Mouse (Mus musculus) macrophage (primary cell): ENCODE results near the gene Acss3. TPM values are rescaled to one million over a fixed set of nuclear protein-coding genes. Genes with fewer than 3 reads are reported as not detected.

Source experiments
- H3K27ac ChIP-seq: fragments of 350-480 bp; formaldehyde crosslinking; 2 replicates; pipeline ENCODE4 v1.9.0; 2021
- H3K36me3 ChIP-seq: fragments of 350-480 bp; formaldehyde crosslinking; 2 replicates; pipeline ENCODE4 v1.9.0; 2021; ENCODE audit errors: inconsistent target
- H3K4me3 ChIP-seq: fragments of 350-480 bp; formaldehyde crosslinking; 2 replicates; pipeline ENCODE4 v1.9.0; 2021; ENCODE audit errors: inconsistent target
- H3K79me2 ChIP-seq: fragments of 350-480 bp; formaldehyde crosslinking; 2 replicates; pipeline ENCODE4 v1.9.0; 2021; ENCODE audit errors: inconsistent target
- WGBS: methylation state at CpG from one replicate; pipeline ENCODE4 v1.1.7; 2026; ENCODE audit warnings: inconsistent platforms; ENCODE audit not compliant: missing documents; 5-methylcytosine and 5-hydroxymethylcytosine counted together
- polyA plus RNA-seq: library from polyadenylated mRNA; stranded (reverse); fragments of 250-400 nt; gene quantifications from 3 replicates; pipeline ENCODE4 v1.2.4, GENCODE M21; 2018; ENCODE audit warnings: inconsistent platforms

Acss3 gene
- polyA plus RNA-seq, 1 experiment from 2014 or later = not detected

GRCm38 (mm10) chr10:107053846-107054624 is 69.4 kb downstream of the Acss3 start:
- H3K79me2 ChIP-seq = no peaks in the 10 kb centered on the region
- WGBS = 60% methylated on average over 4 of the region's 4 CpGs
- H3K36me3 ChIP-seq = no peaks in the 10 kb centered on the region
- H3K4me3 ChIP-seq = no peak overlapping the region
- H3K27ac ChIP-seq = no peak overlapping the region

DNA sequence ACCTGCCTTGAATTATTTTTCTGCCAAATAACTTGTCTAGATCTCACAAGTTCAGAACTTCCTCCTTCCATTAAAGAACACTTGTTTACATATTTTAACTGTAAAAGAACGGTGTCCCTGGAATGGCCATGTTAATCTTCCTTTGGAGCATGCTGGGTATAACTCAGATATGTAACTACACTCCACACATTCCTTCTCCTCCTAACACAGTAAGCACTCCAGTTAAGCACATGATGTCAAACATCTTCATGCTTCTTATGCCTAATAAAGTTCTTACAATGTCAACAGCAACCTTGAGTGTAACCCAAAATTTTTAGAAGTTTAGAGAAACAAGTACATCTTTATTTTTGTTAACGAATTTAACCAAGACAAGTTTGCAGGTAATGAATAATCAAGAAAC is 73.0 kb downstream of the Acss3 start:
- Histone ChIP-seq H3K36me3 (no peaks in the 10 kb centered on the region), H3K4me3 (no peak overlapping the region), H3K27ac (no peak overlapping the region), H3K79me2 (no peaks in the 10 kb centered on the region)
- WGBS = 80% methylated on average over 2 of the region's 2 CpGs

GRCm38 (mm10) chr10:107042656-107043055 is 80.8 kb downstream of the Acss3 start:
- Histone ChIP-seq H3K36me3 (no peaks in the 10 kb centered on the region), H3K79me2 (no peaks in the 10 kb centered on the region), H3K4me3 (no peak overlapping the region), H3K27ac (no peak overlapping the region)
- WGBS = 70% methylated on average over 1 of the region's 1 CpGs

- H3K79me2 ChIP-seq = no peaks in the 10 kb centered on the region
- no peak overlapping the region for H3K4me3 ChIP-seq
- 85% methylated on average over 2 of the region's 2 CpGs for WGBS
- no peak overlapping the region for H3K27ac ChIP-seq
- H3K36me3 ChIP-seq = no peaks in the 10 kb centered on the region
These were observed 82.6 kb downstream of the Acss3 start for GRCm38 (mm10) chr10:107040837-107041236.

DNA sequence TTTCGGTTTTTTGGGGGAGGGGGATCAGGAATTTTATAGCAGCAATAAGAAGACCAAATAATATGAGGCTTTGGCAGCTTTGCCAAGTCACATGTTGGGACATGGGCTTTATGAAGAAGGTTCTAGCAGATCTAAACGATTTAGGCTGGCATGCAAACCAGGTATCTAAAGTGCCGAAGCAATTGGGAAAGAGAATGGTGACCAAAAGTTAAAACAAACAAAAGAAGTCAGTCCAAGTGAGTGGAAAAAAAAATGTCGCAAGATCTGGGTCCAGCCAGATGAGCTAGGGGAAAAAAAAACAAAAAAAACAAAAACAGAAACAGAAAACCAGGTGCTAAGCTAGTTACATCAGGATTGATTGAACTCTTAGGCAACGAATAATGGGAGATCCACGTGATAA is 83.1 kb downstream of the Acss3 start:
- 82% methylated on average over 6 of the region's 6 CpGs for WGBS

DNA sequence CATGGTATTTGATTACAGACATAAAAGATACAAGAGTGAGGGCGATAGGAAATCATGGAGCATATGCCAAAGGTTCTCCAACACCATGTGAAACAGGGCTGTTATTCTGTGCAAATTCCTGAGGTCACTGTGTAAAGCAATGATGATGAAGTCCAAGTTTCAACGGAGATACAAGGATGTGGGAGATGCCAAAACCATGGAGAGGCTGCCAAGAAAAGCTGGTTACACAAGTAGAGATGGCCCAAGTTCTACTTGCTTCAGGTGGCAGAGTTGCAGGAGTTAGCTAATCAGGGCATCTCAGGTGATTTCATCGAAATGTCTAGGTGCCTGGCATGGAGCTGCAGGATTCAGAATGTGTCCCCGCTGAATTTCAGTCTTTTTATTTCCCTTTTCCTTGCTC is 84.3 kb downstream of the Acss3 start:
- no peak overlapping the region for H3K27ac ChIP-seq
- no peaks in the 10 kb centered on the region for H3K36me3 ChIP-seq
- no peak overlapping the region for H3K4me3 ChIP-seq
- 80% methylated on average over 4 of the region's 4 CpGs for WGBS
- no peaks in the 10 kb centered on the region for H3K79me2 ChIP-seq

More for the DNA sequence above, 83.1 kb downstream of the Acss3 start:
- Histone ChIP-seq H3K27ac (no peak overlapping the region), H3K36me3 (no peaks in the 10 kb centered on the region), H3K4me3 (no peak overlapping the region), H3K79me2 (no peaks in the 10 kb centered on the region)

GRCm38 (mm10) chr10:107024254-107024653 is 99.2 kb downstream of the Acss3 start:
- 94% methylated on average over 4 of the region's 4 CpGs for WGBS
- Histone ChIP-seq H3K36me3 (no peaks in the 10 kb centered on the region), H3K27ac (no peak overlapping the region), H3K79me2 (no peaks in the 10 kb centered on the region), H3K4me3 (no peak overlapping the region)

DNA sequence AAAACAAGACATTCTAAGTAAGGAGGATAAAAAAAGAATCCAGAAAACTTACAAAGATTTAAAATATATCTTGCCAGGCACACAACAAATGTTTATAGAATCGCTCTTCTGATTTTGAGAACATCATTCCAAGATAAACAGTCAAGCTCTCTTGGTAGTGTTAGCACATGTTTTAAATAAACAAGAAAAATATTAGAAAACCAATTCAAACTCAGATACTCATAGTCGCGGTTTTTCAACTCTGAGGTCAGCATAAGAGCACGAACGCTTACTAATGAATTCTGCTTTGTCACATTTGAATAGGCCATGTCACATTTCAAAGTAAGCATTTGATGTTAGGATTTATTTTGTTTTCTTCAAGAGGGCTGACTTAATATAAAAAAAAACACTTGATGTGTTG is 102.3 kb downstream of the Acss3 start:
- Histone ChIP-seq H3K36me3 (no peaks in the 10 kb centered on the region), H3K27ac (no peak overlapping the region), H3K79me2 (no peaks in the 10 kb centered on the region), H3K4me3 (no peak overlapping the region)
- 91% methylated on average over 5 of the region's 5 CpGs for WGBS

DNA sequence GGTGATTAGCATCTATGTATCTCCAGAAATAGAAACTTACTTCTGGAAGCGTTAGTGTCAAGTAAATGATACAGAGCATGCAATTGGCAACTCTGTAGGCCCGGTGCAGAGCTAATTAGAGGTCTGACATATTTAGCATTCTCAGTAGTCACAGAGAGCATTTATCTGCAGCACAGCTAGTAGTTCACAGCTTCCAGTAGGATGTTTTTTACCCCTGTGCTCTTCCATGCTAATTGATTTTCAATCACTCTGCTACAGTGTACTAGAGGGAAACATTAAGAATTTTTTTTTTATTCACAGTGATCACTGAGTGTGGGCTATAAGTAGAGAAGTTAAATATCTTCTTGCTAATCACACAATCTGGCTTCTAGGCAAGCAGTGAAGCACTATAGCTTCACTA is 112.3 kb downstream of the Acss3 start:
- H3K27ac ChIP-seq = no peak overlapping the region
- H3K36me3 ChIP-seq = no peaks in the 10 kb centered on the region
- WGBS = 85% methylated on average over 2 of the region's 2 CpGs
- no peaks in the 10 kb centered on the region for H3K79me2 ChIP-seq
- no peak overlapping the region for H3K4me3 ChIP-seq

DNA sequence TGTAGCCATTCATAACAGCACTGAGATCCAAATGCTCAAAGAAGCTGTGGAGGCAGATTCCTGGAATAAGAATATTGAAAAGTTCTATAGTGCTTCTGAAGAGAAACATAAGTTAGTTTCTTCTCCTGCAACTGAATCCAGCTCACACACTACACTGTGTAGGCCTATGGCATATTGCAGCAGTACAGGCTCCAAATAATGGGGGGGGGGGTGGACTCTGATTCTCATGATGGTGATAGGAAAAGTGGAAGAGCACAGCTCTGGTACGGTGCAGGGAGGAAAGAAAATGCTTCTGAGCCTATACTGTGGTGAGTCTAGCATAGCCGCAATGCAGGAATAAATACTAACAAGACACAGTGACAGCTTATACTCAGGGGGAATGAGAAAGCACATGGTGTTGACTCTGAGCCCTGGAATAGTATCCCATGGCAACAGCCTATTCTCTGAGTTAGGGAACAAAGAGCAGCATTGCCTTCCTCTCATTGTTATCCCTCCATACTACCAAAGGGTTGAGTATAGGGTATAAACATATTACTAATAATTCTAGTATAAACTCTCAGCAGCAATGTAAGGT is 125.3 kb downstream of the Acss3 start:
- no peaks in the 10 kb centered on the region for H3K79me2 ChIP-seq
- 82% methylated on average over 2 of the region's 2 CpGs for WGBS
- no peaks in the 10 kb centered on the region for H3K36me3 ChIP-seq
- H3K27ac ChIP-seq = no peak overlapping the region
- H3K4me3 ChIP-seq = no peak overlapping the region

GRCm38 (mm10) chr10:106989478-106989877 is 134.0 kb downstream of the Acss3 start:
- Histone ChIP-seq H3K27ac (no peak overlapping the region), H3K36me3 (no peaks in the 10 kb centered on the region), H3K4me3 (no peak overlapping the region), H3K79me2 (no peaks in the 10 kb centered on the region)
- 92% methylated on average over 4 of the region's 4 CpGs for WGBS

- H3K36me3 ChIP-seq = no peaks in the 10 kb centered on the region
- H3K79me2 ChIP-seq = no peaks in the 10 kb centered on the region
- 80% methylated on average over 13 of the region's 13 CpGs for WGBS
These were observed 148.0 kb downstream of the Acss3 start for GRCm38 (mm10) chr10:106975193-106976141.

DNA sequence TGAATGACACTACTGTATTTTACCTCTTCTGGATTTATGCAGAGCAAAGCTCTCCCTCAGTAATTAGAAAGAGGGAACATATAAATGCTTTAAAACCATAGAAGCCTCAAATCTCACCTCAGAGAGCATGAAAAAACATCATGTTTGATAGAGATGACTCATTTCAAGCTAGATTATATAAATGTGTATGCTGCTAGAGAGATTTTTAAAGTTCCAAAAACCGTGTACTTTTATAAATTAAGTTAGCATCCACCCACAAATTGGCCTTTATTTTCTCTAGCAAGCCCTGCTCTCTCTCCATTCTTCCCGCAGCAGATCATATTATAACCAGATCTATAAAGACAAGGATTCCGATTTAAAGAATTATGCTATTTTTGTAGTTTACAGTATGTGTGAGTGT is 164.4 kb downstream of the Acss3 start:
- 65% methylated on average over 2 of the region's 3 CpGs for WGBS
- no peak overlapping the region for H3K4me3 ChIP-seq
- no peak overlapping the region for H3K27ac ChIP-seq
- no peaks in the 10 kb centered on the region for H3K79me2 ChIP-seq
- no peaks in the 10 kb centered on the region for H3K36me3 ChIP-seq

More at GRCm38 (mm10) chr10:106975193-106976141, 148.0 kb downstream of the Acss3 start:
- no peak overlapping the region for H3K27ac ChIP-seq
- H3K4me3 ChIP-seq = no peak overlapping the region

- WGBS = 80% methylated on average over 5 of the region's 5 CpGs
- Histone ChIP-seq H3K79me2 (no peaks in the 10 kb centered on the region), H3K36me3 (no peaks in the 10 kb centered on the region), H3K4me3 (no peak overlapping the region), H3K27ac (no peak overlapping the region)
These were observed 182.1 kb downstream of the Acss3 start for GRCm38 (mm10) chr10:106941380-106941779.

GRCm38 (mm10) chr10:106939441-106939840 is 184.0 kb downstream of the Acss3 start:
- Histone ChIP-seq H3K36me3 (no peaks in the 10 kb centered on the region), H3K4me3 (no peak overlapping the region), H3K79me2 (no peaks in the 10 kb centered on the region), H3K27ac (no peak overlapping the region)
- 67% methylated on average over 1 of the region's 1 CpGs for WGBS
